Mouse (Mus musculus) liver, embryonic 14.5 days (tissue): Measurements from ENCODE around the gene Trmt1.

ENCODE experiments used
- CTCF ChIP-seq: IDR thresholded peaks from 2 replicates; pipeline ENCODE4 v1.5.1; 2016; ENCODE audit warnings: antibody characterized with exemption, low read depth, control low read depth
- EP300 ChIP-seq: IDR thresholded peaks from 2 replicates; pipeline ENCODE4 v1.6.1; 2016; ENCODE audit warnings: antibody characterized with exemption, low read depth

DNA sequence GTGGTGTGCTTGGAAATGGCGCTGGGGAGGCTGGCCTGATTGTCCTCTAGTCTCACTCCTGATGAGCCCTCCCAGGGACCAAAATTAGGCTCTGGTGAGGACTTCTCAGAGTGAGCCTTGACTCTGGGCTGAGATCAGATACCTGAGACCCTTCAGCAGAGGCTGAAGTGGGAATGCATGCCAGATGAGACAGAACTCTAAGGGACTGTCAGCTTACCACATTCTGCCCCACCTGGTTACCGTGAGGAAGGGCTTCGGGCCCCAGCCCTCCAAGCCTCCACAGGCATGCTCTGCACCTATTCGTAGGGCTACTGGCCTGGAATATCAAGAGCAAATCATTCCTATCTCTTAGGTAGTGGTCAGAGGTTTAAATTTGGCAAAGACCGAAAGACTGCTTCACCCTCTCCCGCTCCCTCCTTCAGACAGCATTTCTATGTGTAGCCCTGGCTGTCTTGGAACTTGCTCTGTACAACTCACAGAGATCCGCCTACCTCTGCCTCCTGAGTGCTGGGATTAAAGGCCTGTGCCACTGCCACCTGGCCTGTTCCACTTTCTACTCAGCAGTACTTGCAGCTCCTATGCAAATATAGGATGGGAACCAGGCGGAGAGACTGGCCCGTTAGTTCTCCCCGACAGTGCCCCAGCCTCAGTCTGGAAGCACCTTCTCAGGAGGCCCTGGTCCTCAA, 52.8 kb downstream of the Trmt1 start:
- TF ChIP-seq CTCF (no peak), EP300 (no peak)
